Mouse (Mus musculus) thymus, adult 2 months (tissue): ENCODE results near the gene Rell1.

Experiments
- CTCF ChIP-seq: fragments of 200-500 bp; IDR thresholded peaks from 2 replicates; pipeline ENCODE4 v1.5.1; 2012; ENCODE audit warnings: mild to moderate bottlenecking, control low read depth, low read length, moderate library complexity, borderline replicate concordance; ENCODE audit not compliant: control insufficient read depth, poor library complexity, insufficient read depth; ENCODE audit errors: extremely low read depth
- POLR2A ChIP-seq: fragments of 200-500 bp; IDR thresholded peaks from 2 replicates; pipeline ENCODE4 v1.6.1; 2012; ENCODE audit warnings: mild to moderate bottlenecking, low read length, control low read depth, moderate library complexity; ENCODE audit not compliant: control insufficient read depth, poor library complexity, insufficient read depth; ENCODE audit errors: extremely low read depth

GRCm38 (mm10) chr5:63907513-63907912 is 61.2 kb downstream of the Rell1 start:
- no peak for TF ChIP-seq POLR2A
- no peak for TF ChIP-seq CTCF
